Mouse (Mus musculus) limb, embryonic 13.5 days (tissue): ENCODE results near the gene Ins2. TPM values are rescaled to one million over a fixed set of nuclear protein-coding genes. Genes with fewer than 3 reads are reported as not detected.

Experiments
- ATAC-seq: fragments of 200-750 bp; cut with Nextera tagmentation; 2 replicates; pipeline ENCODE4 v1.8.0; 2017; ENCODE audit warnings: low read depth, moderate number of reproducible peaks, moderate TSS enrichment; ENCODE audit not compliant: low FRiP score
- H3K27ac ChIP-seq: fragments of 300-500 bp; sonication (generic); 2 replicates; pipeline ENCODE4 v1.5.1; 2015; ENCODE audit warnings: inconsistent platforms, mild to moderate bottlenecking, moderate library complexity
- H3K27me3 ChIP-seq: fragments of 300-500 bp; sonication (generic); 2 replicates; pipeline ENCODE4 v1.6.1; 2015; ENCODE audit warnings: mild to moderate bottlenecking, inconsistent platforms
- H3K36me3 ChIP-seq: fragments of 300-500 bp; sonication (generic); 2 replicates; pipeline ENCODE4 v1.6.1; 2015; ENCODE audit warnings: inconsistent platforms, mild to moderate bottlenecking, moderate library complexity
- H3K4me1 ChIP-seq: fragments of 300-500 bp; sonication (generic); 2 replicates; pipeline ENCODE4 v1.6.1; 2015; ENCODE audit warnings: inconsistent platforms
- H3K4me2 ChIP-seq: fragments of 300-500 bp; sonication (generic); replicated peaks from 2 replicates; pipeline ENCODE4 v1.6.1; 2015; ENCODE audit warnings: inconsistent platforms, mild to moderate bottlenecking, moderate library complexity
- H3K4me3 ChIP-seq: fragments of 300-500 bp; sonication (generic); 2 replicates; pipeline ENCODE4 v1.5.1; 2015; ENCODE audit warnings: moderate library complexity, mild to moderate bottlenecking, inconsistent platforms
- H3K9ac ChIP-seq: fragments of 300-500 bp; sonication (generic); 2 replicates; pipeline ENCODE4 v1.6.1; 2015; ENCODE audit warnings: mild to moderate bottlenecking, inconsistent platforms
- H3K9me3 ChIP-seq: fragments of 300-500 bp; sonication (generic); 2 replicates; pipeline ENCODE4 v1.6.1; 2016; ENCODE audit warnings: inconsistent platforms
- WGBS: fragments of 180-500 bp; shearing (Covaris S2); methylation state at CpG from one replicate; pipeline ENCODE4 v1.1.7; 2015; 5-methylcytosine and 5-hydroxymethylcytosine counted together
- polyA plus RNA-seq: library from polyadenylated mRNA; unstranded; fragments of >200 nt; fragmentation: Nextera tagmentation; extraction: Ambion mirVana; gene quantifications from 2 replicates; pipeline ENCODE4 v1.2.1, GENCODE M21; 2015

Ins2 gene
- polyA plus RNA-seq, 1 experiment from 2014 or later: not detected

DNA sequence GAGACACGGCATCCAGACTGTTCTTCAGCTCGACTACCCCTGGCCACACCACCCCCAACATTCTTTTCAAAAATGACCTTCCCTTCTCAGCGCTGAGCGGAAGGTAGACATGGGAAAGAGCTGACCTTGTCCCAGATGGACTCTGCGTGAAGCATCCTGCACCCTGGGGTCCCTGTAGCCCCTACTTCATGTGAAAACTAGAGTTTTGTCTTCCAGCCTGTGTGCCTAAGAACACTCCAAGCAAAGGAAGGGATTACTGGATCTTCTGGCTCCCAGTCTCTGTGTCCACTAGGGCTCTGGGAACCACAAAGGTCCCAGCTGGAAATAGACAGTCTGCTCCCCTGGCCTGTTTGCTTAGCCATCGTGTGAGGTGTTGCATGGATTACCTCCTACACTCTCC, 68.0 kb downstream of the Ins2 start:
- Histone ChIP-seq H3K9ac (peak overlapping the region; percentile 1; the same call in 1 of the 2 replicates), H3K36me3 (no peaks in the 10 kb centered on the region), H3K27ac (no peak overlapping the region), H3K4me1 (no peaks in the 10 kb centered on the region; the same call in 1 of the 2 replicates), H3K4me3 (no peak overlapping the region), H3K27me3 (no peaks in the 10 kb centered on the region), H3K4me2 (no peak overlapping the region), H3K9me3 (peaks cover 17% of the 10 kb centered on the region)
- 64% methylated on average over 6 of the region's 6 CpGs for whole genome bisulfite sequencing
- 0 out of 2 replicates have a peak, but pooled peaks have one; percentile 17 for ATAC-seq

DNA sequence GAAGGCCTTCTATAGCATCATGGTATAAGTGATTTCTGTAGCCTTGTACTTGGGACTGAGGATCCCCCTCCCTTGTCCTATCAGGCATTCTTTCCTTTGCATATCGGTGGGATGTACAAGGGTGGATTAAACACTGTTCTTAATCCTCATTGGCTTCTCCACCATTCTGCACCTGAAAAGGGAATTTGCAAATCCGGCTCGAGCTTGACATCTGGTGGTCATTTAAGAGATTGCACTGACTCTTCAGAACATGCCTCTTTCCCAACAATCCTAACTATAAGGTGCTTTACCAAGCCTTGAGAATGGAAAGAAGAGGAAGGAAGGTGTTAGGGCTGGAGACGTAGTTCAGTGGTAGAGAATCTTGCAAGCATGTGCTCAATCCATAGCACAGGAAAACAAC, 71.1 kb downstream of the Ins2 start:
- peaks cover 28% of the 10 kb centered on the region for H3K9me3 ChIP-seq
- WGBS: 22% methylated on average over 4 of the region's 4 CpGs
- no peak overlapping the region for H3K9ac ChIP-seq
- H3K4me3 ChIP-seq: no peak overlapping the region
- ATAC-seq: no peak
- H3K27ac ChIP-seq: no peak overlapping the region
- no peak overlapping the region for H3K4me2 ChIP-seq
- H3K4me1 ChIP-seq: no peaks in the 10 kb centered on the region; the same call in 1 of the 2 replicates
- no peaks in the 10 kb centered on the region for H3K27me3 ChIP-seq
- peaks cover 26% of the 10 kb centered on the region for H3K36me3 ChIP-seq

DNA sequence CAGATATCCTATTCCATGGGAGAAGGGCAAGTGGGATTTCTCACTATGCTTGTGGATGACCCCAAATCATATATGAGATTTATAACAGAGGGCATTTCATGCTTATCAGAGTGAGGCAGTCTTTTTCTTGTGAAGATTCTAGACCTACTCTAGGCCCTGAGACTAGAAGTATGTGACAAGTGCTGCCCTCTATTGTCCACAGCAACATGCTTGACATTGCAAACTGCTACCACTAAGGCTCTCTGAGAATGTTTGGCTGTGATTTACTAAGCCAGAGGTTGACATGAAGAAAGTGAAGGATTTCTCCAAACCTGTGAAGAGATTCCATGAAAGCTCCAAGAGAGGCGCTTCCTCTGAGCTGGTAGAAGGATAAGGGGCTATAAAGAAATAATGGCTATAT, 72.1 kb downstream of the Ins2 start:
- no peaks in the 10 kb centered on the region; the same call in 1 of the 2 replicates for H3K4me1 ChIP-seq
- H3K36me3 ChIP-seq: peaks cover 37% of the 10 kb centered on the region
- no peak overlapping the region for H3K27ac ChIP-seq
- H3K4me3 ChIP-seq: no peak overlapping the region
- WGBS: 100% methylated on average over 1 of the region's 1 CpGs
- H3K4me2 ChIP-seq: no peak overlapping the region
- H3K9ac ChIP-seq: no peak overlapping the region
- peaks cover 28% of the 10 kb centered on the region for H3K9me3 ChIP-seq
- no peak for ATAC-seq
- peaks cover 8% of the 10 kb centered on the region for H3K27me3 ChIP-seq

DNA sequence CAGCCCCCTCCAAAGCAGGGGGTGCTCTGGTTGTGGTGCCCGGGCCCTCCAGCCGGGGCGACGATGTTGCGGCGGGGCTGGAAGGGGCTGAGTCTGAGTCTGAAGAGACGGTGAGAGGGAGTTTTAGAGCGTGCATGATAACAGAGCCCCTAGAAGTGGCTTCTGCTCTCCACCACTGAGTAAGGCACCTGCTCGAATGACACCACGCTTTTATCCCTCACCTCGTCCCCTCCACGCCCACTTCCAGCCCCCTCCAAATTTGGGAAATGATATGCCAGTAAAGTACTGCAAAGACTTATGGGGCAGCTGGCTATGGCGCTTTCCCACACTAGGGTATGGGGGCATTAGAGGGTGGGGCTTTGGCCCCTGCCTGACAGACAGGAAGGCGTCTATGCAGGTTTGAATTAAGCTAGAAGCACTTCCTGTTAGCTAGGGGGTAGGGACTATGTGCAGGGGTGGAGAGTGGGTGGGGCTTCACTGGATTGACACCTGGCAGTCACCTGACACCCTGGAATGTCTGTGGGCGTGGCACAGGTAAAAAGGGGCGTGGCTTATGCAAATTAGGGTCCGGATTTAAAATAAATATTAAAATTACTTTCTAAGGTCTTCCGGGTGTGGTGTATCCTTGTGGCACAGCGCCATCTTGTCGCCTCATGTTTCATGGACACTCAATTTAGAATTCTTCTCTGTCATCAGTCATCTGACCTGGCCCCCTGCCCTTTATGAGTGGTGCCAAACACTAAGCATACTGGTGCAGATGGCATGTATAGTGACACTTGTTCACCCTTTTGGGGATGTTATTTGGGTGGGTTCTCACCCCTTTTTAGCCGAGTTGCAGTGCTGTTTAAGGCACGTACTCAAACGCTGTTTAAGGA, 73.2 kb downstream of the Ins2 start, which contains the start of gene Gm49394:
Gene Gm49394 (minus strand): TSS at position 192 of the 875 bp plus-strand sequence.
- Histone ChIP-seq H3K4me2 (no peak within 1 kb of the TSS), H3K9me3 (peaks cover 28% of the 10 kb centered on the region), H3K27me3 (peaks cover 18% of the 10 kb centered on the region), H3K9ac (no peak within 1 kb of the TSS), H3K36me3 (peaks cover 38% of the 10 kb centered on the region), H3K27ac (no peak within 1 kb of the TSS), H3K4me1 (peaks cover 6% of the 10 kb centered on the region; the same call in 1 of the 2 replicates), H3K4me3 (no peak within 1 kb of the TSS)
- WGBS: 85% methylated on average over 23 of the region's 23 CpGs
- ATAC-seq: no peak

DNA sequence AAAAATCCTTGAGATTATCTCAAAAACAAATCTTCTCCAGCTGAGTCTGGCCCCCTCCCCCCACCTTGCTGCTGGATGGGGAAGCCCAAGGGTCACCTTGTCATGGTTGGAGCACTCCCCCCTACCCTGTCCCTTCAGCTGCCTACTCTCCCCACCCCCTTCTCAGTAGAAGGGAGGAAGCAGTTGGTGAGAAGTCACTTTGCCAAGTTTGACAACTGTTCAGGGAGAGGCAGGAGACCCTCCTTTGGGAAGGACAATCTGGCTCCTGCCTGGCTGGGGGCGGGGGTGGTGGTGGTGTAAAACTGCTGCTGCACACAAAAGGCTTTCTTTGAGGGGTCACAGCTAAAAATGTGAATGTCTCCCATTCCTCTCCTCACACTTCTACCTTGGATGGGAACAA, 74.9 kb downstream of the Ins2 start:
- Histone ChIP-seq H3K9me3 (peaks cover 28% of the 10 kb centered on the region), H3K4me1 (peaks cover 16% of the 10 kb centered on the region), H3K36me3 (peaks cover 38% of the 10 kb centered on the region), H3K27me3 (peaks cover 33% of the 10 kb centered on the region), H3K4me3 (no peak overlapping the region), H3K4me2 (no peak overlapping the region), H3K9ac (no peak overlapping the region), H3K27ac (no peak overlapping the region)
- WGBS: 78% methylated on average over 1 of the region's 1 CpGs
- no peak for ATAC-seq

DNA sequence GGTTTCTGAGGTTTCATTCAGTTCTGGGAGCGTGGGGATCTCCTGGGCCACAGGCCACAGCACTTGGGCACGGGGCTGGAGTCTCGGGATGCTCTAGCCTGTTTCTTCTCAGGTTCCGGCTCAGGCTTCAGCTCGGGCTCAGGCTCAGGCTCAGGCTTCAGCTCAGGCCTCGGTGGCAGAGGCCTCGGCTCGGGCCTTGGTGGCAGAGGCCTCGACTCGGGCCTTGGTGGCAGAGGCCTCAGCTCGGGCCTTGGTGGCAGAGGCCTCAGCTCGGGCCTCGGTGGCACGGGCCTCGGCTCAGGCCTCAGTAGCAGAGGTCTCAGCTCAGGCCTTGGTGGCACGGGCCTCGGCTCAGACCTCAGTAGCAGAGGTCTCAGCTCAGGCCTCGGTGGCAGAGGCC, 75.7 kb downstream of the Ins2 start:
- Histone ChIP-seq H3K27me3 (peaks cover 41% of the 10 kb centered on the region), H3K27ac (peak overlapping the region; percentile 33; the same call in 1 of the 2 replicates), H3K9me3 (peaks cover 28% of the 10 kb centered on the region), H3K36me3 (peaks cover 38% of the 10 kb centered on the region), H3K4me3 (no peak overlapping the region), H3K4me1 (peaks cover 16% of the 10 kb centered on the region), H3K9ac (no peak overlapping the region), H3K4me2 (0 out of 2 replicates have a peak overlapping the region, but pooled peaks have one; percentile 3)
- WGBS: 91% methylated on average over 18 of the region's 18 CpGs
- ATAC-seq: no peak

DNA sequence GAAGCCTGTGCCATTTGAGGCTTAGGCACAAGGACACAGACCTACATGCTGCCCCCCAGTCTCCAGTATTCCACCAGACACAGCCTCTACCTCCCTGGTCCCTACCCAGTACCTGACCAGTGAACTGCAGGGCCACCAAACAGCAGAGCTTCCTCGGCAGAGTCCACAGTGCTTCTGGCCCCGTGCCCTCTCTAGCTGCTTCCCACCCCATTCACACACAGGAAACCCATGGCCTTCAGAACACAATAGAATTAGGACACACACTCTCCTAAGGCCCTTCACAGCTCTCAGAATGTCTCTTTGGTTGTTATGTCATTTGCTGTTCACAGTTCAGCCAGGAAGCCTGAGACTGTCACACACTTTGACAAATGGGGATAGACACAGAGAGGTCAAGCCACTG, 76.5 kb downstream of the Ins2 start, which contains the start of gene Igf2:
Gene Igf2 (minus strand): TSS at position 158 of the 400 bp plus-strand sequence.
- ATAC-seq: no peak
- Histone ChIP-seq H3K4me2 (peak within 1 kb of the TSS; percentile 73), H3K4me1 (peaks cover 16% of the 10 kb centered on the region), H3K27ac (peak within 1 kb of the TSS; percentile 88; the same call in 1 of the 2 replicates), H3K27me3 (peaks cover 46% of the 10 kb centered on the region), H3K9ac (0 out of 2 replicates have a peak within 1 kb of the TSS, but pooled peaks have one; percentile 25), H3K9me3 (peaks cover 24% of the 10 kb centered on the region), H3K4me3 (peak within 1 kb of the TSS; percentile 68; the same call in 1 of the 2 replicates), H3K36me3 (peaks cover 38% of the 10 kb centered on the region)
- WGBS: 73% methylated on average over 2 of the region's 2 CpGs

DNA sequence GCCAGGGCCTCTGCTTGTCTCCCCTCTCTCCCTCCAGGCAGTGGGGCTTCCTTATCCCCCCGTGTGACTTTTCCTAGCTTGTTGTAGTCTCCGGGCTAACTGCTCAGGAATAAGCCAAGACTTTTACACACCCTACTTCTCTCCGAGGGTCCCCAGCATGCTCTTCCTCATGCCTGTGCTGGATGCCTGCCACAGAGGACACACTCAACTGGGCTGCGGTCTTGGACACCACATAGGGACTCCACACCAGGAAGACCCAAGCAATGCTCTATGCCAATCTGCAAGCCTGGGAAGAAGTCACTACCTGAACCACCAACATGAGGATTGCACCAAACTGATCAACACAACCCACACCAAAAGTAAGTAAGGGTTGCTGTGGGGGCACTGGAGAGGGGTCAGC, 77.1 kb downstream of the Ins2 start:
- peak overlapping the region; percentile 4; the same call in 1 of the 2 replicates for H3K27ac ChIP-seq
- no peak overlapping the region for H3K9ac ChIP-seq
- WGBS: 73% methylated on average over 4 of the region's 4 CpGs
- peak overlapping the region; percentile 3; the same call in 1 of the 2 replicates for H3K4me2 ChIP-seq
- H3K4me1 ChIP-seq: peaks cover 16% of the 10 kb centered on the region
- no peak for ATAC-seq
- peaks cover 38% of the 10 kb centered on the region for H3K36me3 ChIP-seq
- H3K27me3 ChIP-seq: peaks cover 46% of the 10 kb centered on the region
- H3K4me3 ChIP-seq: peak overlapping the region; percentile 68; the same call in 1 of the 2 replicates
- H3K9me3 ChIP-seq: peaks cover 18% of the 10 kb centered on the region

DNA sequence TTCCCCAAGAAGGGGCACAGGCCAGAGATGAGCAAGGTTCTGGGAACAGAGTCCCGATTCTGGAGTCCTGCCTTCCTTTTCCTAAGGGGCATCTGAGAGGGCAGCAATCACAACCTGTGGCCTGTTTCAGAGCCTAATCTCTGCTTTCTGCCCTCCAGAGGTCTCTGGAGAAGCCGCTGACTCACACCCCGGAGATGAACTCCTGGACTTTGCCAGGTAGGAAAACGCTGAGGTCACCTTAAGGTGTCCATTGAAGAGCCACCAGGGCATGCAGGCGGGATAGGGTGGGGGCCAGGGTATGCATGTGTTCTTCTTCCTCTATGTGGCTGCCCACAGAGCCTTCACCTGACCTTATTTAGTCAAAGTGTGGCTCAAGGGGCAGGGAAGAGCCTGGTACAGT, 77.8 kb downstream of the Ins2 start:
- H3K27me3 ChIP-seq: peaks cover 52% of the 10 kb centered on the region
- H3K4me3 ChIP-seq: peak overlapping the region; percentile 68
- peak overlapping the region; percentile 73 for H3K4me2 ChIP-seq
- 0 out of 2 replicates have a peak overlapping the region, but pooled peaks have one; percentile 85 for H3K9ac ChIP-seq
- H3K27ac ChIP-seq: peak overlapping the region; percentile 88
- peaks cover 38% of the 10 kb centered on the region for H3K36me3 ChIP-seq
- ATAC-seq: no peak
- H3K4me1 ChIP-seq: peaks cover 19% of the 10 kb centered on the region
- WGBS: 54% methylated on average over 5 of the region's 5 CpGs
- H3K9me3 ChIP-seq: peaks cover 13% of the 10 kb centered on the region

DNA sequence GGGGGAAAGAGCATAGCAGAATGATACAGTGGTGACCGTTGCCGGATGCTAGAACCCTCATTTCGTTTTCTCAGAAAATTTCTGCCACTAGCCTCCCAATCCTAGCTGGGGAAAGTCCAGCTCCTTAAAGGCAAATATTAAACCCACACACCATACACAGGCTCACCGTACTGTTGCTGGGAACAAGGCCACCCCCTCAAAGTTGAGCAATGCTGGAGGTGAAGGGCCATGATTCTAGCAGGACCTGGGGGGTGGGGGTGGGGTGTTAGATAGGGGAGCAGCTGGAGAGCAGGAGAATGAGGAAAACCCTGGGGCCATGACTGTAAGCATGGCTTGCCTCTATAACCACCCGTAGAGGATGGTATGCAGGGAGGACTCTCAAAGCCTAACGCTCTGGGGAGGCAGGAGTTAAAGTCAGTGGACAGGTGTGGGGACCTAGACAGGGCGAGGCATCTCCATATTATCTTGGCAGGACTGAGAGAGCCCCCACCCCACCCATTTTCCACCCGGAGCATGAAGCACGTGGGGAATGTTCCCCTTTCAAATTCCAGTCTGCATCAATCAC, 78.6 kb downstream of the Ins2 start:
- Histone ChIP-seq H3K27me3 (peaks cover 61% of the 10 kb centered on the region), H3K9me3 (peaks cover 5% of the 10 kb centered on the region), H3K27ac (peak overlapping the region; percentile 88), H3K4me2 (peak overlapping the region; percentile 73), H3K9ac (peak overlapping the region; percentile 85), H3K4me1 (peaks cover 26% of the 10 kb centered on the region), H3K36me3 (peaks cover 34% of the 10 kb centered on the region), H3K4me3 (peak overlapping the region; percentile 68)
- WGBS: under 1% methylated on average over 9 of the region's 9 CpGs
- ATAC-seq: peak; percentile 55

DNA sequence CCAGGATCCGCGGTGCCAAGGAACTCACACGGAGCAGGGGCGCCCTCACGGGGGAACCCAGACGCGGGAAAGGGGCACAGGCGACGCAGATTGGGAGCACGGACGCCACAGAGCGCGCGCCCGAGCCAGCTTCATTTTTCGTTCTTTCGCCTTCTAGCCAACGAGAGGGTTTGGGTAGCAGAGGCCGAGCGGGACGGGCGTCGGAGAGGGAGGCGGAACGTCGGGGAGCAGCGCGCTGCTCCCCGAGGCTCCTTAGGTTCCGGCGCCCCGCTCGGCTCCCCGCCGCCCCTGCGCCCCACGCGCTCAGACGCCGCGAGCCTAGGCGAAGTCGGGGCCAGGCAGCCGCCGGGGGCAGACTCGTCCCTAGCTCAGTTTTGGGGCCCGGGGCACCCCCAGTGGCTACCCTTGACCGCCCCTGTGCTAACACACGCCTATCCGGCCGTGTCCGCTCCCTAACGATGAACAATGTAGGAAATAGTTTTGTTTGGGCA, 79.2 kb downstream of the Ins2 start:
- peak overlapping the region; percentile 85 for H3K9ac ChIP-seq
- peak overlapping the region; percentile 73 for H3K4me2 ChIP-seq
- H3K4me1 ChIP-seq: peaks cover 28% of the 10 kb centered on the region
- under 1% methylated on average over 52 of the region's 53 CpGs for WGBS
- peaks cover 66% of the 10 kb centered on the region for H3K27me3 ChIP-seq
- H3K4me3 ChIP-seq: peak overlapping the region; percentile 68
- no peaks in the 10 kb centered on the region for H3K9me3 ChIP-seq
- peaks cover 29% of the 10 kb centered on the region for H3K36me3 ChIP-seq
- H3K27ac ChIP-seq: peak overlapping the region; percentile 88
- no peak for ATAC-seq

DNA sequence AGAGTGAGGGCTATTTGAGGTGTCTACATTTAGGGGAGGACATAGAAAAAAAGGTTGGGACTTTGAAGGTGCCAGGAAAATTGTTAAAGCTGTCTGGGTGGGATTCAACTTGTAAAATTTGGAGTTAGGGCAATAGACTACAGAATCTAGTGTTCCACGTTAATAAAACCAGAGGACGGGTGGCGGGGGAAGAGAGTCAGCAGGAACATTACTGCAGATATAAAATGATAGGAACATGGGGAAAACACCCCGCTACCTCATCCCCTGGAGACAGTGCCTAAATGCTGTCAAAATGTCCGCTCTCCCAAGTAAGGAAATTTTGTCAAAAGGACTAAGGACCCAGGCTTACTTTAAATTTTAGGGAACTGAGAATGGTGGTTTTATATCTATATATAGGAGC, 80.0 kb downstream of the Ins2 start:
- no peak for ATAC-seq
- Histone ChIP-seq H3K4me2 (peak overlapping the region; percentile 73), H3K27me3 (peaks cover 73% of the 10 kb centered on the region), H3K36me3 (peaks cover 22% of the 10 kb centered on the region), H3K9ac (peak overlapping the region; percentile 85), H3K4me1 (peaks cover 28% of the 10 kb centered on the region), H3K27ac (peak overlapping the region; percentile 88), H3K9me3 (no peaks in the 10 kb centered on the region), H3K4me3 (peak overlapping the region; percentile 68)
- 9% methylated on average over 5 of the region's 5 CpGs for WGBS
